Mouse (Mus musculus): Measurements from ENCODE around the gene Sfmbt1.

DNA sequence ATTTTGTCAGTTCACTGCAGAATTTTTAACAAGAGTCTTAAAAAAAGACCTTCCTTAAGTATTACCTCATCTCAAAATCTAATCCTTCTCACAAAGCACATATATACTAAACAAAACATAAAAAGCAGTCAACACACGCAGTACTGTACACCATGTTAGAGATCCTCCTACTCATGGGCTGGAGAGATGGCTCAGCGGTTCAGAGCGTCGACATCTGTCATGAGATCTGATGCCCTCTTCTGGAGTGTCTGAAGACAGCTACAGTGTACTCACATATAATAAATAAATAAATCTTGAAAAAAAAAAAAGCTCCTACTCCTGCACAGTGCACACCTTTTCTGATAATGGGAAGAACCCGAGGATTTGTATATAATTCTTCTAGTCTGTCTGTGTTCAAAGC, 7.8 kb downstream of the Sfmbt1 start:
- TF ChIP-seq CTCF (IDR thresholded peaks at IDR 0.05; ENCODE audit: low read depth) (no peak), EP300 (optimal IDR thresholded peaks at IDR 0.05) (no peak)
